Mouse (Mus musculus) C2C12 (cell line): Measurements from ENCODE around the gene Slc35d1. TPM values are rescaled to one million over a fixed set of nuclear protein-coding genes. Genes with fewer than 3 reads are reported as not detected.
A peak's percentile ranks its signal among the peaks of the same experiment; 100 is the strongest.

ENCODE experiments used
- H3K27me3 ChIP-seq: one replicate; pipeline ENCODE4 v1.6.1; 2011; ENCODE audit not compliant: control insufficient read depth, insufficient read depth, insufficient read length
- H3K36me3 ChIP-seq: one replicate; pipeline ENCODE4 v1.6.1; 2011; ENCODE audit not compliant: control insufficient read depth, insufficient read depth
- H3K4me3 ChIP-seq: one replicate; pipeline ENCODE4 v1.5.1; 2011; ENCODE audit warnings: mild to moderate bottlenecking, control low read depth; ENCODE audit not compliant: poor library complexity, insufficient read depth, severe bottlenecking
- H3K79me2 ChIP-seq: one replicate; pipeline ENCODE4 v1.6.1; 2011; ENCODE audit not compliant: control insufficient read depth, insufficient read depth
- H3K79me3 ChIP-seq: one replicate; pipeline ENCODE4 v1.6.1; 2011; ENCODE audit warnings: low read depth, control low read depth
- H3ac ChIP-seq: one replicate; pipeline ENCODE3; 2011; ENCODE audit warnings: low read depth; ENCODE audit not compliant: control insufficient read depth, insufficient read length
- CEBPB ChIP-seq: IDR thresholded peaks from one replicate; pipeline ENCODE4 v1.6.1; 2011; ENCODE audit warnings: low read depth, mild to moderate bottlenecking, control low read depth, moderate library complexity
- CTCF ChIP-seq: IDR thresholded peaks from one replicate; pipeline ENCODE4 v1.5.1; 2011; ENCODE audit not compliant: control insufficient read depth, insufficient read depth, insufficient read length
- FOSL1 ChIP-seq: IDR thresholded peaks from one replicate; pipeline ENCODE4 v1.8.0; 2011; ENCODE audit warnings: mild to moderate bottlenecking, low read length; ENCODE audit not compliant: poor library complexity, insufficient read depth, severe bottlenecking
- MAX ChIP-seq: IDR thresholded peaks from one replicate; pipeline ENCODE4 v1.6.1; 2011; ENCODE audit warnings: mild to moderate bottlenecking, control low read depth
- MYOD1 ChIP-seq: IDR thresholded peaks from one replicate; pipeline ENCODE4 v1.6.1; 2011; ENCODE audit warnings: low read depth; ENCODE audit not compliant: control insufficient read depth, insufficient read length
- MYOG ChIP-seq: IDR thresholded peaks from one replicate; pipeline ENCODE4 v1.6.1; 2011; ENCODE audit not compliant: control insufficient read depth, insufficient read length; ENCODE audit errors: extremely low read depth
- USF1 ChIP-seq: IDR thresholded peaks from one replicate; pipeline ENCODE4 v1.6.1; 2011; ENCODE audit warnings: low read depth, mild to moderate bottlenecking, control low read depth, moderate library complexity
- polyA plus RNA-seq: library from polyadenylated mRNA; unstranded; fragments of >200 nt; fragmentation: generic; extraction: Trizol; gene quantifications from one replicate; pipeline ENCODE4 v1.2.1, GENCODE M21; 2012; ENCODE audit warnings: missing spikeins

Slc35d1 gene
- polyA plus RNA-seq, 1 experiment: 4.8 TPM

GRCm38 (mm10) chr4:103219011-103219410 lies 4.0 kb upstream of the Slc35d1 start:
- no peak overlapping the region for H3ac ChIP-seq
- no peak overlapping the region for H3K4me3 ChIP-seq
- H3K36me3 ChIP-seq: no peaks in the 10 kb centered on the region
- peaks cover 6% of the 10 kb centered on the region for H3K79me2 ChIP-seq
- TF ChIP-seq USF1 (no peak), MYOD1 (no peak), MYOG (no peak), FOSL1 (no peak), MAX (no peak), CTCF (no peak)
- H3K79me3 ChIP-seq: no peaks in the 10 kb centered on the region
- no peaks in the 10 kb centered on the region for H3K27me3 ChIP-seq

- no peak overlapping the region for H3K4me3 ChIP-seq
- no peaks in the 10 kb centered on the region for H3K36me3 ChIP-seq
- peaks cover 15% of the 10 kb centered on the region for H3K79me2 ChIP-seq
- TF ChIP-seq CEBPB (no peak), MYOD1 (no peak), USF1 (no peak), CTCF (no peak), MYOG (no peak), FOSL1 (no peak)
- no peaks in the 10 kb centered on the region for H3K27me3 ChIP-seq
- peaks cover 5% of the 10 kb centered on the region for H3K79me3 ChIP-seq
- no peak overlapping the region for H3ac ChIP-seq
Observed at GRCm38 (mm10) chr4:103216046-103216445, 1.1 kb upstream of the Slc35d1 start.

- Histone ChIP-seq H3K36me3 (peaks cover 10% of the 10 kb centered on the region), H3K27me3 (no peaks in the 10 kb centered on the region), H3K4me3 (peak overlapping the region; percentile 65), H3K79me2 (peaks cover 15% of the 10 kb centered on the region), H3K79me3 (peaks cover 5% of the 10 kb centered on the region), H3ac (peak overlapping the region; percentile 87)
- TF ChIP-seq MYOD1: no peak
- no peak for TF ChIP-seq CTCF
- TF ChIP-seq MAX: no peak
- no peak for TF ChIP-seq MYOG
- TF ChIP-seq CEBPB: no peak
- TF ChIP-seq FOSL1: no peak
- no peak for TF ChIP-seq USF1
Observed at GRCm38 (mm10) chr4:103214498-103214924, 453 bp downstream of the Slc35d1 start.

- H3K27me3 ChIP-seq: no peaks in the 10 kb centered on the region
- TF ChIP-seq MAX: no peak
- TF ChIP-seq USF1: no peak
- no peak for TF ChIP-seq MYOD1
- TF ChIP-seq MYOG: no peak
- TF ChIP-seq CEBPB: no peak
- TF ChIP-seq CTCF: no peak
- no peak for TF ChIP-seq FOSL1
- peak overlapping the region; percentile 65 for H3K4me3 ChIP-seq
- peaks cover 15% of the 10 kb centered on the region for H3K79me2 ChIP-seq
- peak overlapping the region; percentile 87 for H3ac ChIP-seq
- peaks cover 12% of the 10 kb centered on the region for H3K36me3 ChIP-seq
- H3K79me3 ChIP-seq: peaks cover 5% of the 10 kb centered on the region
Observed at GRCm38 (mm10) chr4:103213859-103214497, 986 bp downstream of the Slc35d1 start.

- H3K4me3 ChIP-seq: no peak overlapping the region
- H3K36me3 ChIP-seq: peaks cover 54% of the 10 kb centered on the region
- H3K27me3 ChIP-seq: no peaks in the 10 kb centered on the region
- no peak for TF ChIP-seq MYOD1
- TF ChIP-seq MYOG: no peak
- no peak for TF ChIP-seq USF1
- TF ChIP-seq MAX: no peak
- no peak for TF ChIP-seq CTCF
- no peak for TF ChIP-seq CEBPB
- no peak for TF ChIP-seq FOSL1
- no peak overlapping the region for H3ac ChIP-seq
- H3K79me2 ChIP-seq: peaks cover 5% of the 10 kb centered on the region
- H3K79me3 ChIP-seq: peaks cover 4% of the 10 kb centered on the region
Observed at GRCm38 (mm10) chr4:103208553-103208952, 6.4 kb downstream of the Slc35d1 start.
